Mouse (Mus musculus) kidney, embryonic 14.5 days (tissue): ENCODE measurements around the gene Fkbp9. TPM values are rescaled to one million over a fixed set of nuclear protein-coding genes. Genes with fewer than 3 reads are reported as not detected.

Source experiments
- ATAC-seq: fragments of 200-750 bp; cut with Nextera tagmentation; 2 replicates; pipeline ENCODE4 v1.8.0; 2017; ENCODE audit warnings: moderate number of reproducible peaks, mild to moderate bottlenecking, moderate TSS enrichment, moderate library complexity; ENCODE audit not compliant: low FRiP score, low TSS enrichment
- H3K27ac ChIP-seq: fragments of 300-500 bp; sonication (generic); 2 replicates; pipeline ENCODE4 v1.5.1; 2014; ENCODE audit warnings: low read depth, mild to moderate bottlenecking, low read length, moderate library complexity, mixed read lengths
- H3K27me3 ChIP-seq: fragments of 300-500 bp; sonication (generic); 2 replicates; pipeline ENCODE4 v1.6.1; 2014; ENCODE audit warnings: mild to moderate bottlenecking, low read length; ENCODE audit not compliant: control insufficient read depth, insufficient read depth
- H3K36me3 ChIP-seq: fragments of 300-500 bp; sonication (generic); 2 replicates; pipeline ENCODE4 v1.6.1; 2014; ENCODE audit warnings: low read length, mixed read lengths; ENCODE audit not compliant: control insufficient read depth, insufficient read depth
- H3K4me1 ChIP-seq: fragments of 300-500 bp; sonication (generic); 2 replicates; pipeline ENCODE4 v1.6.1; 2014; ENCODE audit warnings: low read length, mixed read lengths; ENCODE audit not compliant: control insufficient read depth, insufficient read depth
- H3K4me2 ChIP-seq: fragments of 300-500 bp; sonication (generic); replicated peaks from 2 replicates; pipeline ENCODE4 v1.6.1; 2014; ENCODE audit warnings: low read depth, mild to moderate bottlenecking, low read length
- H3K4me3 ChIP-seq: fragments of 300-500 bp; sonication (generic); 2 replicates; pipeline ENCODE4 v1.5.1; 2014; ENCODE audit warnings: mild to moderate bottlenecking, low read length
- H3K9ac ChIP-seq: fragments of 300-500 bp; sonication (generic); 2 replicates; pipeline ENCODE4 v1.6.1; 2014; ENCODE audit warnings: low read depth, mild to moderate bottlenecking, low read length, moderate library complexity
- H3K9me3 ChIP-seq: fragments of 300-500 bp; sonication (generic); 2 replicates; pipeline ENCODE4 v1.6.1; 2016; ENCODE audit warnings: low read length; ENCODE audit not compliant: control insufficient read depth
- WGBS: fragments of 180-500 bp; shearing (Covaris S2); extraction: QIAGEN DNeasy Blood & Tissue Kit; methylation state at CpG from one replicate; pipeline ENCODE4 v1.1.7; 2014; 5-methylcytosine and 5-hydroxymethylcytosine counted together
- polyA plus RNA-seq: library from polyadenylated mRNA; unstranded; fragments of >200 nt; fragmentation: Nextera tagmentation; extraction: Ambion mirVana; gene quantifications from 2 replicates; pipeline ENCODE4 v1.2.1, GENCODE M21; 2014

The Fkbp9 gene
- polyA plus RNA-seq, 1 experiment from 2014 or later: 103 TPM

DNA sequence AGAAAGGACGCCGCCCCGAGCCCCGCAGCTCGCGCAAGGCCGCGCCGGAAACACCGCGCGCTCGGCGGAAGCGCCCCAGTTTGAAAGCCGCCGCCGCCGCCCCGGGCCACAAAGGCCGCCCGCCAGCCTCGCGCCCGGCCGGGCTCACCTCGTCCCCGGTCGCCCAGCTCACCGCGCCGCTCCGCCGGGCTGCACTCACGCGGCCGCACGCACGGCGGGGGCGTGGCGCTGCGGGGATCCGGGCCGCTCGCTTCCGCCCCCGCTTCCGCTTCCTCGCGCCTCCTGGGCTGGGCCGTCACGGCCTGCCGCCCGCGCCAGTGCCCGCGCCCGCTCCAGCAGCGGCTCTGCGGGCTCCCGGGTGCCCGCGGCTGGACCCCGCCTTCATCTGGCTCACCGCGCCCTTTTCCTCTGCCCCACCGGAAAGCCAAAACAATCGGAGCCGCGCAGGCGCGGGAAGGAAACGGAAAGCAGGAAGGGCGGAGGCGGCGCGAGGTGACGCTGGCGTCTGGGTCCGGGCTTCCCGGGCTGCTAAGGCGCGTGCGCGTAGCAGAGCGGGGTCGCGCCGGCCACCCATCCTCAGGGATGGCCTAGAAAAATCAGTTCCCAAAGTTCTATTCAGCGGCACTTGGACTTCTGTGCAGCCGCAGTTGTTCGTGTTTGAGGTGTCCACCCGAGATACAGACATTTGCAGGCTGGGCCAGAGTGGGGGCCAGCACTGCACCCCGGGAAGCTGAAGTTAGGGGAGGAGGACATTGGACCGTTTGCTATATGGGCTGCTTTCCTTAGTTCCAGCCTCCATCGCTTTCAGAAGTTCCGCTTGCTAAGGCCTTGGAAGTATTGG is 34.3 kb upstream of the Fkbp9 start, which contains the start of gene Kbtbd2:
Kbtbd2 (minus strand) TSS at position 503 of the 841 bp plus-strand sequence.
- Histone ChIP-seq H3K36me3 (no peaks in the 10 kb centered on the region), H3K27me3 (no peaks in the 10 kb centered on the region), H3K4me2 (peak within 1 kb of the TSS; percentile 71), H3K9me3 (no peaks in the 10 kb centered on the region), H3K27ac (peak within 1 kb of the TSS; percentile 99), H3K4me1 (peaks cover 17% of the 10 kb centered on the region), H3K4me3 (peak within 1 kb of the TSS; percentile 70), H3K9ac (peak within 1 kb of the TSS; percentile 90)
- ATAC-seq: peak; percentile 95
- WGBS: under 1% methylated on average over 85 of the region's 98 CpGs

DNA sequence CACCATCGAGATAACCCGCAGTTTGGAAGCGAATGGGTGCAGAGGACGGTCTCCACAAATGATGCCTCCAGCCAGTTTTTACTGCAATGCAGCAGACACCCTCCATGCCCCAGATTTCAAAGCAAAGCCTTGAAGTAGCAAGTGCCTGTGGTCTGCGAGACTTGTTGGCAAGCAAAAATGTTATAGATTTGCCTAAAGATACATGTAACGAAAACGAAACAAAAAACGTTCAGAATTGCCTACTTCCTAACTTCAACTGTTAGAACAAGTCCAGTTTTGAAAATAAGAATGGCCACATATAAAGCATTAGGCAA is 33.8 kb upstream of the Fkbp9 start:
- Histone ChIP-seq H3K9me3 (no peaks in the 10 kb centered on the region), H3K4me3 (peak overlapping the region; percentile 70), H3K9ac (peak overlapping the region; percentile 90), H3K4me2 (peak overlapping the region; percentile 66), H3K27ac (peak overlapping the region; percentile 99), H3K27me3 (no peaks in the 10 kb centered on the region), H3K4me1 (peaks cover 17% of the 10 kb centered on the region), H3K36me3 (no peaks in the 10 kb centered on the region)
- ATAC-seq: no peak
- WGBS: 19% methylated on average over 8 of the region's 8 CpGs

GRCm38 (mm10) chr6:56805026-56805425 is 26.8 kb upstream of the Fkbp9 start:
- no peaks in the 10 kb centered on the region for H3K27me3 ChIP-seq
- no peaks in the 10 kb centered on the region for H3K9me3 ChIP-seq
- 96% methylated on average over 4 of the region's 4 CpGs for WGBS
- H3K9ac ChIP-seq: no peak overlapping the region
- H3K36me3 ChIP-seq: no peaks in the 10 kb centered on the region
- no peak overlapping the region for H3K4me2 ChIP-seq
- no peaks in the 10 kb centered on the region for H3K4me1 ChIP-seq
- no peak for ATAC-seq
- H3K27ac ChIP-seq: no peak overlapping the region
- no peak overlapping the region for H3K4me3 ChIP-seq

DNA sequence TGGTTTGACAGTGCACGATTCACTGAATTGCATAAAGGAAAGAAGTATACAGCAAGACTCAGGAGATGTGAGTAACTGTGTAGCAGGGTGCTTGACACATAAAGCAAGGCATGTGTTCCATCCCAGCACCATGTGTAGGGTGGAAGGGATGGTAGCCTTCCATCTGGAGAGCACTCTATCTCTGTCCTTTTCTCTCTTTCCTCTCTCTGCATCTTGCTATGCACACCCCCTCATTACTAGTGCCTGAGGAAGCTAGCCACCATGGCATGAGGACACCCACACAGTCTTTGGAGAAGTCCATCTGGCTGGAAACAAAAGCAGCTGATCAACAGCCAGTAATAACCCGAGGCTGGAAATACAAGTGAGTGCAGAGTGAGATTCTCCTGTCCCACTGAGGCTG is 25.7 kb upstream of the Fkbp9 start:
- Histone ChIP-seq H3K4me3 (no peak overlapping the region), H3K36me3 (no peaks in the 10 kb centered on the region), H3K4me1 (no peaks in the 10 kb centered on the region), H3K4me2 (no peak overlapping the region), H3K9ac (no peak overlapping the region), H3K9me3 (no peaks in the 10 kb centered on the region), H3K27me3 (no peaks in the 10 kb centered on the region), H3K27ac (no peak overlapping the region)
- WGBS: 71% methylated on average over 2 of the region's 2 CpGs
- ATAC-seq: no peak

GRCm38 (mm10) chr6:56808656-56809055 is 23.2 kb upstream of the Fkbp9 start:
- Histone ChIP-seq H3K9me3 (no peaks in the 10 kb centered on the region; the same call in 1 of the 2 replicates), H3K4me2 (no peak overlapping the region), H3K36me3 (no peaks in the 10 kb centered on the region), H3K27ac (no peak overlapping the region), H3K9ac (no peak overlapping the region), H3K4me3 (no peak overlapping the region), H3K4me1 (no peaks in the 10 kb centered on the region), H3K27me3 (no peaks in the 10 kb centered on the region)
- peak; percentile 85 for ATAC-seq
- 9% methylated on average over 3 of the region's 3 CpGs for WGBS

DNA sequence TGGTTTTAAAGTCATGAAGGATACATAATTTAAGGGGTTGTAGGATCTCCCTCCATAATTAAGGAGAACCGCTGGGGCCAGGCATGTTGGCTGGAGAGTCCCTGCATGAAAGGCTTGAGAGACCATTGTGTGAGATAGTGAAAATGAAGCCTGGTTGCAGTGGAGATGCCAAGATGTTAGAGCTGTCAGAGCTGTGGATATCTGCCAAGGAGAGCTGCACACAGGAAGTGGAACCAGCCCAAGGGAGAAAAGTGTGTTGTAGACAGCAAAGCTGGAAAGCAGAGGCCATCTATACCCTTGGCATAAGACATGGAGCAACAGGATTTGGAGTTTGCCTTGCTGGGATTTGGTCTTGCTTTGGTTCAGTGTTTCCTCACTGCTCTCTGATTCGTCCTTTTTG is 18.5 kb upstream of the Fkbp9 start:
- no peak overlapping the region for H3K4me2 ChIP-seq

GRCm38 (mm10) chr6:56818436-56819123 is 13.3 kb upstream of the Fkbp9 start:
- Histone ChIP-seq H3K4me1 (no peaks in the 10 kb centered on the region), H3K27me3 (no peaks in the 10 kb centered on the region), H3K4me2 (no peak overlapping the region), H3K9me3 (no peaks in the 10 kb centered on the region), H3K36me3 (no peaks in the 10 kb centered on the region), H3K4me3 (no peak overlapping the region), H3K9ac (no peak overlapping the region), H3K27ac (no peak overlapping the region)
- WGBS: 80% methylated on average over 5 of the region's 5 CpGs
- ATAC-seq: no peak

More for the DNA sequence above, 18.5 kb upstream of the Fkbp9 start:
- Histone ChIP-seq H3K4me3 (no peak overlapping the region), H3K9me3 (no peaks in the 10 kb centered on the region; the same call in 1 of the 2 replicates), H3K4me1 (no peaks in the 10 kb centered on the region), H3K9ac (no peak overlapping the region), H3K36me3 (no peaks in the 10 kb centered on the region), H3K27ac (no peak overlapping the region), H3K27me3 (no peaks in the 10 kb centered on the region)
- 78% methylated on average over 2 of the region's 2 CpGs for whole genome bisulfite sequencing
- no peak for ATAC-seq

- H3K27ac ChIP-seq: no peak overlapping the region
Observed at GRCm38 (mm10) chr6:56819124-56819487, 12.8 kb upstream of the Fkbp9 start.

GRCm38 (mm10) chr6:56825657-56826056 is 6.2 kb upstream of the Fkbp9 start:
- H3K9me3 ChIP-seq: no peaks in the 10 kb centered on the region
- no peak overlapping the region for H3K4me2 ChIP-seq
- no peak overlapping the region for H3K27ac ChIP-seq
- H3K9ac ChIP-seq: no peak overlapping the region
- WGBS: 62% methylated on average over 3 of the region's 3 CpGs
- H3K27me3 ChIP-seq: no peaks in the 10 kb centered on the region
- no peaks in the 10 kb centered on the region for H3K4me1 ChIP-seq
- no peak overlapping the region for H3K4me3 ChIP-seq
- H3K36me3 ChIP-seq: no peaks in the 10 kb centered on the region
- no peak for ATAC-seq

More at GRCm38 (mm10) chr6:56819124-56819487, 12.8 kb upstream of the Fkbp9 start:
- WGBS: 82% methylated on average over 2 of the region's 2 CpGs
- Histone ChIP-seq H3K4me1 (no peaks in the 10 kb centered on the region), H3K4me3 (no peak overlapping the region), H3K9me3 (no peaks in the 10 kb centered on the region), H3K36me3 (no peaks in the 10 kb centered on the region), H3K27me3 (no peaks in the 10 kb centered on the region), H3K9ac (no peak overlapping the region), H3K4me2 (no peak overlapping the region)
- no peak for ATAC-seq
